Mouse (Mus musculus): Measurements from ENCODE around the gene Gm21972. TPM values are rescaled to one million over a fixed set of nuclear protein-coding genes. Genes with fewer than 3 reads are reported as not detected.

Gm21972 gene
- polyA plus RNA-seq, 1 experiment from 2014 or later = 0.61 TPM

DNA sequence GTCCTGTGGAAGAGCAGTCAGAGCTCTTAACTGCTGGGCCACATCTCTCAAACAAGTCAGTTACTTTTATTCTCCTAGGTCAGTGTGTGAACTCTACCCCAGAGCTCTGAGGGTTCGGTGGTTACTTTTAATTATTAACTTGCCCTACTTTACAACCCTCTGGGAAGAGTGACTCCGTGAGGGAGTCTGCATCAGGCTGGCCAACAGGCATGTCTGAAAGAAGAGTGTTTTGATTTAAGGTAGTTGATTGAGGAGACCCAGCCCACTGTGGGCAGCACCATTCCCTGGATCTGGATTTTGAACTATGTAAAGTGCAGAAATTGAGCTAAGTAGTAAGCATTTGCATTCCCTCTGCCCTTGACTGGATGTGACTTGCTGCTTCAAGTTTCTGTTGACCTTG is 42.6 kb downstream of the Gm21972 start:
- no peak for ATAC-seq (ENCODE audit: low FRiP score, low read depth)
- 60% methylated on average over 2 of the region's 2 CpGs for WGBS
- Histone ChIP-seq H3K9me3 (no peaks in the 10 kb centered on the region), H3K4me2 (no peak overlapping the region), H3K27ac (replicated peaks) (no peak overlapping the region), H3K9ac (no peak overlapping the region), H3K36me3 (peaks cover 37% of the 10 kb centered on the region), H3K4me1 (replicated peaks) (no peaks in the 10 kb centered on the region), H3K4me3 (no peak overlapping the region), H3K27me3 (no peaks in the 10 kb centered on the region)

DNA sequence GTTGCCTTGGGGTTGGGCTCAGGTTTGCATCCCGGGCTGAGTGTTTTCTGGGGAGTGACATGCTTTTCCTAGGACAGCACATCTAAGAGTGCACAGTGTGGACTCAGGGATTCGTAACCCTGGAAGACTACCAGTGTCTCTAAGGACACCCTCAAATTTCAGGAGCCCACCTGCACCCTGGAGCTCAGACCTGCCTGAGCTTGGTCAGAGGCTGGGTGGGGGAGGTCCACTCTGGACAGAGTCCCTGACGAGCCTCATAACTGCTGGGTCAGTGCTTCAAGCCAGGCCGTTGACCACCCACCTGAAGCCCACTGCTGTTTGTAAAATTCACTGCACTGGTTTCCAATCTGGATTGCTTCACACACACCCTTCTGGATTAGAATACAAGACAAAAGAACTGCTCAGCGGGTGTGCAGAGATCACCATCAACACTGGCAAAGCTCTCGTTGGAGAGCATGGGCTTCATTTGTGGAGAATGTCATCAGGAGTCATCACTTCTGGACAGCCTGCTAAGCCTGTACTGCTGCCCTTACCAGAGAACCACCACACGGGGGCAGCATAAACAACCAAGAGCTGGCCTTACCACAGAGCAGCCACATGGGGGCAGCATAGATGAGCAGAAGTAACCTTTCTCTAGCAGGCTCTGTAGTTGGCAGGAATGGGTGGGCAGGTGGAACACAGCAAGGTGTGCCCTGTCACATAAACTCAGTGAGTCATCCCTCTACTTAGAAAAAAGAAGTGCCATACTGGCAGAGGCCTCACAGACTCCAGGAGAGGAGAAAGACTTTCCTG is 45.2 kb downstream of the Gm21972 start:
- ATAC-seq (ENCODE audit: low FRiP score, low read depth) = peak; percentile 63; the same call in 1 of the 2 replicates
- H3K27ac ChIP-seq (replicated peaks) = no peak overlapping the region
- no peaks in the 10 kb centered on the region for H3K9me3 ChIP-seq
- no peaks in the 10 kb centered on the region for H3K4me1 ChIP-seq (replicated peaks)
- peaks cover 24% of the 10 kb centered on the region for H3K36me3 ChIP-seq
- 48% methylated on average over 7 of the region's 7 CpGs for WGBS
- H3K4me3 ChIP-seq = no peak overlapping the region
- H3K9ac ChIP-seq = no peak overlapping the region
- no peak overlapping the region for H3K4me2 ChIP-seq
- H3K27me3 ChIP-seq = no peaks in the 10 kb centered on the region

- ATAC-seq (ENCODE audit: low FRiP score, low read depth) = no peak
- Histone ChIP-seq H3K36me3 (0 out of 2 replicates have a peak, but pooled peaks cover 11% of the 10 kb centered on the region), H3K4me2 (no peak overlapping the region), H3K27me3 (no peaks in the 10 kb centered on the region), H3K9ac (no peak overlapping the region), H3K27ac (replicated peaks) (no peak overlapping the region), H3K4me3 (no peak overlapping the region), H3K4me1 (replicated peaks) (no peaks in the 10 kb centered on the region), H3K9me3 (no peaks in the 10 kb centered on the region)
- WGBS = 87% methylated on average over 5 of the region's 5 CpGs
Observed at GRCm38 (mm10) chr1:86182004-86182709, 48.7 kb downstream of the Gm21972 start.

GRCm38 (mm10) chr1:86183577-86184263 is 50.3 kb downstream of the Gm21972 start:
- no peak for ATAC-seq (ENCODE audit: low FRiP score, low read depth)
- no peaks in the 10 kb centered on the region for H3K9me3 ChIP-seq
- no peak overlapping the region for H3K27ac ChIP-seq (replicated peaks)
- H3K4me1 ChIP-seq (replicated peaks) = no peaks in the 10 kb centered on the region
- 91% methylated on average over 4 of the region's 4 CpGs for WGBS
- no peak overlapping the region for H3K9ac ChIP-seq
- H3K4me2 ChIP-seq = no peak overlapping the region
- no peak overlapping the region for H3K4me3 ChIP-seq
- H3K36me3 ChIP-seq = peaks cover 12% of the 10 kb centered on the region
- no peaks in the 10 kb centered on the region for H3K27me3 ChIP-seq

DNA sequence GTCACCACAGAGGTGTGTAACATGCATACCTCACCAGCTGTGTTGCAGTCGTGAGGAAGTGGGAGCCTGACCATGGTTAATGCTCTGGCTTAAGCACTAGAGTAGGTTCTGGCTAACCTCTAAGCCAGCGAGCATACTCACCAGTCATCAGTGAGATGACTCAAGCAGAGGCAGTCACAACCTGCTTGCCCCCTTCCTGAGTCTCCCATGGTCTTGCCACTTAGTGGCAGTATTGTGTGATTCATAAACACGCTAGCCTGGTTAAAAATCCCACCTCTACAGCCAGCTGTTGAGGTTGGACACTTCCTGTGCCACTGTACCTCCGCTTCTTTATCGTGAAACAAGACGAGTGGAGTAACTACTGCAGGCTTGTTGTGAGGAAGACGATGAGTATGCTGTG is 53.3 kb downstream of the Gm21972 start:
- H3K9me3 ChIP-seq = no peaks in the 10 kb centered on the region
- no peak overlapping the region for H3K4me2 ChIP-seq
- H3K27me3 ChIP-seq = no peaks in the 10 kb centered on the region
- H3K36me3 ChIP-seq = peaks cover 28% of the 10 kb centered on the region
- H3K9ac ChIP-seq = no peak overlapping the region
- no peak for ATAC-seq (ENCODE audit: low FRiP score, low read depth)
- WGBS = 88% methylated on average over 7 of the region's 7 CpGs
- no peak overlapping the region for H3K4me3 ChIP-seq
- no peak overlapping the region for H3K27ac ChIP-seq (replicated peaks)
- H3K4me1 ChIP-seq (replicated peaks) = no peaks in the 10 kb centered on the region

GRCm38 (mm10) chr1:86187856-86188255 is 54.4 kb downstream of the Gm21972 start:
- H3K9ac ChIP-seq = no peak overlapping the region
- H3K9me3 ChIP-seq = no peaks in the 10 kb centered on the region
- peaks cover 34% of the 10 kb centered on the region for H3K36me3 ChIP-seq
- no peak for ATAC-seq (ENCODE audit: low FRiP score, low read depth)
- no peak overlapping the region for H3K4me2 ChIP-seq
- H3K27ac ChIP-seq (replicated peaks) = no peak overlapping the region
- no peaks in the 10 kb centered on the region for H3K27me3 ChIP-seq
- no peaks in the 10 kb centered on the region for H3K4me1 ChIP-seq (replicated peaks)
- 77% methylated on average over 2 of the region's 2 CpGs for WGBS
- no peak overlapping the region for H3K4me3 ChIP-seq

DNA sequence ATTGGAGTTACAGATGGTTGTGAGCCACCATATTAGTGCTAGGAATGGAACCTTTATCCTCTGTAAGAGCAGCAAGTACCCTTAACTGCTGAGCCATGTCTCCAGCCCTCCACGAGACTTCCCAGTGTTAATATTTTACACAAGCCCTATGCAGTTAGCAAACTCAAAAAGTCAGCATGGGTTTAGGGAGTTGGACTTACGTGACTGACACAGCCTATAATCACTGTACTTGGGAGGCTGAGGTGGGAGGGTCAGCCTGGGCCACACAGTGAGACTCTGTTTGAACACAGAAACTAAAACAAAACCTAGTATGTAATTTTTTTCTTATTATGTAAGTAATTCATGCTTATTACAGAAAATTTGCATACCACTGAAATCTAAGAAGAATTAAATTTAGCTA is 54.8 kb downstream of the Gm21972 start:
- WGBS = 85% methylated on average over 2 of the region's 2 CpGs
- Histone ChIP-seq H3K9ac (no peak overlapping the region), H3K27me3 (no peaks in the 10 kb centered on the region), H3K9me3 (no peaks in the 10 kb centered on the region), H3K36me3 (peaks cover 36% of the 10 kb centered on the region), H3K4me1 (replicated peaks) (no peaks in the 10 kb centered on the region), H3K4me3 (no peak overlapping the region), H3K4me2 (no peak overlapping the region), H3K27ac (replicated peaks) (no peak overlapping the region)
- no peak for ATAC-seq (ENCODE audit: low FRiP score, low read depth)

DNA sequence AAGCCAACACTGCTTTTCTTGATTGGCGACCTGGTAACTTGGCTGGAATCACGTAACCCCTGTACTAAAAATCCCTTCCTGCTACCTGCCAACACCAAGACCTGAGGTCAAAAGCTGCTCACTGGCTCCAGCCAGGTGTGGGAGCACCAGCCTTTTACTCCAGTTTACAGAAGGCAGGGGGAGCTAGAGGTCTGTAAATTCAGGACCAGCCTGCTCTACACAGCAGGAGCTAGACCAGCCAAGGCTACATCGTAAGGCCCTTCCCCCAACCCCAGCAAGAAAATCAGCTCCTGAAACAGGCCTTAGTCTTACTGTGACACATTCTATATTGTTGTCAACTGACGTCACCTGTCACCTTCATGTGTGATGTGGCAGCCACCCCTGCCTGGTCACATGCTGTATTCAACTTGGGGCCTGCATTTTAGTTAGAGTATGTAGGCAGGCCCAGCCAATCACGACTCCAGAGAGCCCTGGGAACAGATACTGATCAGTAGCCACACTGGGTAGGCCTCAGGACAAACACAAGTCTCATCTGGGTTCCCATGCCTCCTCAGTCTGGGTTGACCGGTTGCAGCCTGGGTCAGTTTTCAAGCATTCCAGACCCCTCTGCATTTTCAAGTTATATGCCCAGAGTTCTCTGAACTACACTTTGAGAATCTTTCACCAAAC is 55.7 kb downstream of the Gm21972 start:
- no peaks in the 10 kb centered on the region for H3K27me3 ChIP-seq
- no peak overlapping the region for H3K4me2 ChIP-seq
- no peaks in the 10 kb centered on the region for H3K9me3 ChIP-seq
- no peak overlapping the region for H3K27ac ChIP-seq (replicated peaks)
- H3K4me3 ChIP-seq = no peak overlapping the region
- WGBS = 85% methylated on average over 6 of the region's 6 CpGs
- no peak overlapping the region for H3K9ac ChIP-seq
- peaks cover 40% of the 10 kb centered on the region for H3K36me3 ChIP-seq
- H3K4me1 ChIP-seq (replicated peaks) = no peaks in the 10 kb centered on the region
- no peak for ATAC-seq (ENCODE audit: low FRiP score, low read depth)

DNA sequence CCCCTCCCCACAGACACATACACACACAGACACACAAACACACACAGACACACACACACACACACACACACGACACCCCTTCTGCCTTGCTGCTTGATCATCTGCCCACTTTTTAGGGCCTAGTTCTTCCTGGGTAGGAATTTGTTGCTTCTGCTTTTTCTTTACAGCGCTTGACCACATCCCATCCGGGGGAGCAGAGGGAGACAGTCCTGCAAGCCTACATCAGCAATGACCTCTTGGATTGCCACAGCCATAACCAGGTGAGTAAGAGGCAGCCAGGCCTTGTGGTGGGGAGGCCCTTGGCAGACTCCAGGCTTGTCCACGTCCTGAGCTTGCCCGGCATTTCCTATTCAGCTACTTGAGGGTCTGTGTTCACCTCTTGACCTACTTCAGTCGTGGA is 57.4 kb downstream of the Gm21972 start:
- no peaks in the 10 kb centered on the region for H3K9me3 ChIP-seq
- H3K36me3 ChIP-seq = peaks cover 45% of the 10 kb centered on the region
- no peak overlapping the region for H3K4me2 ChIP-seq
- no peak overlapping the region for H3K4me3 ChIP-seq
- H3K4me1 ChIP-seq (replicated peaks) = no peaks in the 10 kb centered on the region
- no peaks in the 10 kb centered on the region for H3K27me3 ChIP-seq
- H3K27ac ChIP-seq (replicated peaks) = no peak overlapping the region
- ATAC-seq (ENCODE audit: low FRiP score, low read depth) = no peak
- no peak overlapping the region for H3K9ac ChIP-seq
- 89% methylated on average over 6 of the region's 6 CpGs for WGBS

DNA sequence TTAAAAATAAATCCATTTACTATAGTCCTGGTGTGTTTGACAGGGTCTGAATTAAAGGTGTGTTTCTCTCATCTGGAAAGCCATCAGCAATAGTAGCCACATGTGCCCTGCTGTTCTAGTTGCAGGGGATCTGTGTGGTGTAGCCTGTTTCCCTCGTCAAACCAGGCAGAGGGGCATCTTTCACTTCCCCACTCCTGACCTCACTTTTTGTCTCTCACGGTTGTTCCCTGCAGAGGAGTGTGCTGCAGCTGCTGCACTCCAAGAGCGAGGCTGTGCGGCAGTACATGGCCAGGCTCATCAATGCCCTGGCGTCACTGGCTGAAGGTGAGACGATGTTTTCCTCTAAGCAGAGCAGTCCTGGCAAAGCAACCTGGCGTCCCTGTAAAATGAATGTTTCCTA is 60.6 kb downstream of the Gm21972 start:
- peaks cover 64% of the 10 kb centered on the region for H3K36me3 ChIP-seq
- no peak overlapping the region for H3K9ac ChIP-seq
- no peak for ATAC-seq (ENCODE audit: low FRiP score, low read depth)
- 74% methylated on average over 7 of the region's 7 CpGs for WGBS
- no peaks in the 10 kb centered on the region for H3K4me1 ChIP-seq (replicated peaks)
- no peaks in the 10 kb centered on the region for H3K27me3 ChIP-seq
- no peak overlapping the region for H3K4me2 ChIP-seq
- no peaks in the 10 kb centered on the region for H3K9me3 ChIP-seq
- H3K4me3 ChIP-seq = no peak overlapping the region
- H3K27ac ChIP-seq (replicated peaks) = no peak overlapping the region

DNA sequence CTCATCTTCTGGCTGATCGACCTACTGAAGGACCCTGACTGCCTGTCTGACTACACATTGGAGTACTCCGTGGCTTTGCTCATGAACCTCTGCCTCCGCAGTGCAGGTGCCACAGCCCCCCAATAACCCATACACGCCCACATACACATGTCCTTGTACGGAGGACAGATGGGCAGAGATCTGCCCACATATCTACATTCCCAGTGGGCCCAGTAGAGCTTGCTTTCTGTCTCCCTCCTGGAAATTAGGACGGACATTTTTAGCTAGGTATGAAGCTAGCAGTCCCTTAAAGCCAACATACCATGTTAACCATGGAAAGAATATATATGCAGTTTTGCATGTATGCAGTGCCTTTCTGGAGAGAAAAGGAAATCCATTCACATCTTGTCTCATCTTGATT is 64.8 kb downstream of the Gm21972 start:
- Histone ChIP-seq H3K9ac (no peak overlapping the region), H3K4me1 (replicated peaks) (no peaks in the 10 kb centered on the region), H3K9me3 (no peaks in the 10 kb centered on the region), H3K36me3 (peaks cover 78% of the 10 kb centered on the region), H3K27ac (replicated peaks) (no peak overlapping the region), H3K4me3 (no peak overlapping the region), H3K27me3 (no peaks in the 10 kb centered on the region), H3K4me2 (no peak overlapping the region)
- ATAC-seq (ENCODE audit: low FRiP score, low read depth) = no peak
- WGBS = 67% methylated on average over 6 of the region's 6 CpGs

GRCm38 (mm10) chr1:86199026-86199425 is 65.6 kb downstream of the Gm21972 start:
- Histone ChIP-seq H3K4me3 (no peak overlapping the region), H3K27me3 (no peaks in the 10 kb centered on the region), H3K9ac (no peak overlapping the region), H3K36me3 (peaks cover 81% of the 10 kb centered on the region), H3K27ac (replicated peaks) (no peak overlapping the region), H3K4me1 (replicated peaks) (no peaks in the 10 kb centered on the region), H3K9me3 (no peaks in the 10 kb centered on the region), H3K4me2 (no peak overlapping the region)
- 61% methylated on average over 5 of the region's 5 CpGs for WGBS
- ATAC-seq (ENCODE audit: low FRiP score, low read depth) = no peak
